Mouse (Mus musculus): ENCODE measurements around the gene Col1a1.
A peak's percentile ranks its signal among the peaks of the same experiment; 100 is the strongest.

The Col1a1 gene

GRCm38 (mm10) chr11:94936045-94936444, at the start of gene Col1a1:
Col1a1 (plus strand) TSS chr11:94936224.
- peak; percentile 72 for DNase-seq (ENCODE audit: low read depth)

- DNase-seq (ENCODE audit: low read depth): no peak
Measured at GRCm38 (mm10) chr11:94891155-94891554, 44.9 kb upstream of the Col1a1 start.

- no peak for DNase-seq (ENCODE audit: low read depth)
Measured at GRCm38 (mm10) chr11:94896753-94897376, 39.2 kb upstream of the Col1a1 start.

GRCm38 (mm10) chr11:94901231-94901630, 34.8 kb upstream of the Col1a1 start:
- no peak for DNase-seq (ENCODE audit: low read depth)

GRCm38 (mm10) chr11:94904306-94904705, 31.7 kb upstream of the Col1a1 start:
- no peak for DNase-seq (ENCODE audit: low read depth)

- no peak for DNase-seq (ENCODE audit: low read depth)
Measured at GRCm38 (mm10) chr11:94910971-94911370, 25.1 kb upstream of the Col1a1 start.

- no peak for DNase-seq (ENCODE audit: low read depth)
Measured at GRCm38 (mm10) chr11:94912568-94912967, 23.5 kb upstream of the Col1a1 start.

- peak; percentile 87 for DNase-seq (ENCODE audit: low read depth)
Measured at GRCm38 (mm10) chr11:94913302-94914090, 22.5 kb upstream of the Col1a1 start.

- DNase-seq (ENCODE audit: low read depth): no peak
Measured at GRCm38 (mm10) chr11:94915675-94916403, 20.2 kb upstream of the Col1a1 start.

- DNase-seq (ENCODE audit: low read depth): no peak
Measured at GRCm38 (mm10) chr11:94916477-94916876, 19.5 kb upstream of the Col1a1 start.

- DNase-seq (ENCODE audit: low read depth): no peak
Measured at GRCm38 (mm10) chr11:94917717-94918116, 18.3 kb upstream of the Col1a1 start.

GRCm38 (mm10) chr11:94920996-94921401, 15.0 kb upstream of the Col1a1 start:
- DNase-seq (ENCODE audit: low read depth): no peak

- DNase-seq (ENCODE audit: low read depth): no peak
Measured at GRCm38 (mm10) chr11:94924977-94925376, 11.0 kb upstream of the Col1a1 start.

GRCm38 (mm10) chr11:94926431-94926830, 9.6 kb upstream of the Col1a1 start:
- DNase-seq (ENCODE audit: low read depth): no peak

- DNase-seq (ENCODE audit: low read depth): peak; percentile 78
Measured at GRCm38 (mm10) chr11:94927771-94928291, 8.2 kb upstream of the Col1a1 start.

- DNase-seq (ENCODE audit: low read depth): peak; percentile 94
Measured at GRCm38 (mm10) chr11:94928820-94929219, 7.2 kb upstream of the Col1a1 start.

- no peak for DNase-seq (ENCODE audit: low read depth)
Measured at GRCm38 (mm10) chr11:94929599-94929998, 6.4 kb upstream of the Col1a1 start.

- no peak for DNase-seq (ENCODE audit: low read depth)
Measured at GRCm38 (mm10) chr11:94930151-94930550, 5.9 kb upstream of the Col1a1 start.

- no peak for DNase-seq (ENCODE audit: low read depth)
Measured at GRCm38 (mm10) chr11:94933584-94933983, 2.4 kb upstream of the Col1a1 start.

GRCm38 (mm10) chr11:94934526-94934925, 1.5 kb upstream of the Col1a1 start:
- no peak for DNase-seq (ENCODE audit: low read depth)

- peak; percentile 87 for DNase-seq (ENCODE audit: low read depth)
Measured at GRCm38 (mm10) chr11:94936851-94937295, 849 bp downstream of the Col1a1 start.

GRCm38 (mm10) chr11:94937335-94937781, 1.3 kb downstream of the Col1a1 start:
- no peak for DNase-seq (ENCODE audit: low read depth)

Measured in fibroblast of lung, adult 2 months (primary cell).